Mouse (Mus musculus): ENCODE data around the gene Gm48552. TPM values are rescaled to one million over a fixed set of nuclear protein-coding genes. Genes with fewer than 3 reads are reported as not detected.

Gene Gm48552
- polyA plus RNA-seq, 1 experiment: not detected

GRCm38 (mm10) chr10:81392270-81392669, 3.5 kb downstream of the Gm48552 start:
- peaks cover 19% of the 10 kb centered on the region for H3K4me1 ChIP-seq (ENCODE audit: control insufficient read depth, insufficient read depth, low read length)
- no peak overlapping the region for H3K27ac ChIP-seq (ENCODE audit: insufficient read depth, low read depth, low read length)
- WGBS: 88% methylated on average over 6 of the region's 6 CpGs
- H3K4me3 ChIP-seq (ENCODE audit: insufficient read depth, low read depth, low read length): no peak overlapping the region
- TF ChIP-seq POLR2A (IDR thresholded peaks at IDR 0.05; ENCODE audit: insufficient read depth, low read depth, low read length): no peak
- no peak for TF ChIP-seq CTCF (IDR thresholded peaks at IDR 0.05; ENCODE audit: insufficient read depth, low read depth, low read length)

- no peak within 1 kb of the TSS for H3K27ac ChIP-seq (ENCODE audit: insufficient read depth, low read depth, low read length)
- TF ChIP-seq CTCF (IDR thresholded peaks at IDR 0.05; ENCODE audit: insufficient read depth, low read depth, low read length) (no peak), POLR2A (IDR thresholded peaks at IDR 0.05; ENCODE audit: insufficient read depth, low read depth, low read length) (no peak)
- H3K4me3 ChIP-seq (ENCODE audit: insufficient read depth, low read depth, low read length): 0 out of 2 replicates have a peak within 1 kb of the TSS, but pooled peaks have one; percentile 8
- H3K4me1 ChIP-seq (ENCODE audit: control insufficient read depth, insufficient read depth, low read length): peaks cover 23% of the 10 kb centered on the region
- 72% methylated on average over 14 of the region's 14 CpGs for WGBS
These were observed 4.0 kb downstream of the Gm48552 start, which contains the start of gene Smim24 for GRCm38 (mm10) chr10:81392781-81393185. Smim24 (plus strand) TSS chr10:81393051.

DNA sequence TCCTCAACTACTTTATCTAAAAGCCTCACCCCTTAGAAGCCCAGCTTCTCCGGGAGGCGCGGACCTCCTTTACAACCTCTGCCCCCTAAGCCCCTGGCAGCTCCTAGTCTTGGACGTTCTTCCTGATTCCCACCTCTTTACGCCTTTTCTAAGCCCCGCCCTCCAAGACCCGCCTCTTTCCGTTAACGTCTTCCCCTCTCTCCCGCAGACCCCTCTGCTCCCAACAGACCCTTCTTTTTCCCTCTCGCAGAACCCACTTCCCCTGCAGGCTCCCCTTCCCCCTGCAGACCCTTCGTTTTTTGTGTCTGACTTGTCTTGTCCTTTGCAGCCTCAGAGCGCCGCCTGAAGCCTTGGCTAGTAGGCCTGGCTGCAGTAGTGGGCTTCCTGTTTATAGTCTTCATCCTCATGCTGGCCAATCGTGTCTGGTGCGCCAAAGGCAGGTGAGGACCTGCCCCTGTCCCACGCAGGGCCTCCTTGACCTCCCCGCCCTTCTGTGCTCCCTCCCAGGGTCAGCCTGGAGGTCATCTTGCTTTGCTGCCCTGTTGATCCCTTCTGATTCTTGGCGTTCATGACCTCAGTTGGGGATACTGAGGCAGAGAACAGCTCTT, 4.8 kb downstream of the Gm48552 start:
- WGBS: 16% methylated on average over 19 of the region's 19 CpGs
- no peak overlapping the region for H3K27ac ChIP-seq (ENCODE audit: insufficient read depth, low read depth, low read length)
- no peak for TF ChIP-seq CTCF (IDR thresholded peaks at IDR 0.05; ENCODE audit: insufficient read depth, low read depth, low read length)
- no peak for TF ChIP-seq POLR2A (IDR thresholded peaks at IDR 0.05; ENCODE audit: insufficient read depth, low read depth, low read length)
- H3K4me1 ChIP-seq (ENCODE audit: control insufficient read depth, insufficient read depth, low read length): peaks cover 23% of the 10 kb centered on the region
- H3K4me3 ChIP-seq (ENCODE audit: insufficient read depth, low read depth, low read length): 0 out of 2 replicates have a peak overlapping the region, but pooled peaks have one; percentile 8

DNA sequence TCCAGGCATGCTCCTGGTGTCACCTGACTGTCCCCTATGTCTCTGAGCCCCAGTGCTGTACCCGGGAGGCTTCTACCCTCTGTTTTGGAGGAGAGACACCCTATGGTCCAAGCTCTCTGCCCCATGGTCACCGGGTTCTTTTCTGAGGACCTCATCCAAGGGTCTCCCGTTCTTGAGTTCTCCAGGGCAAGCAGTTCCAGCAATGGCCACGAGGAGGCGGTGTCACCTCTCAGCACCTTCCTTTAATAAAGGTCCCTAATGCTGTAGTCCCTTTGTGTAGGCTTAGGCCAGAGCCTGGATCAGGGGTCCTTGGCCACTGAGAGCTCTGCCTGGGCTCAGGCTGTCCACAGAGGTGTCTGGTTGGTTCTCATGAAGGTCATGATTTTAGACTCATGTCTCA, 6.3 kb downstream of the Gm48552 start:
- WGBS: 17% methylated on average over 5 of the region's 5 CpGs
- H3K4me3 ChIP-seq (ENCODE audit: insufficient read depth, low read depth, low read length): no peak overlapping the region
- peak; percentile 87 for TF ChIP-seq CTCF (IDR thresholded peaks at IDR 0.05; ENCODE audit: insufficient read depth, low read depth, low read length)
- TF ChIP-seq POLR2A (IDR thresholded peaks at IDR 0.05; ENCODE audit: insufficient read depth, low read depth, low read length): no peak
- peaks cover 23% of the 10 kb centered on the region for H3K4me1 ChIP-seq (ENCODE audit: control insufficient read depth, insufficient read depth, low read length)
- H3K27ac ChIP-seq (ENCODE audit: insufficient read depth, low read depth, low read length): no peak overlapping the region

GRCm38 (mm10) chr10:81395865-81396264, 7.1 kb downstream of the Gm48552 start:
- H3K27ac ChIP-seq (ENCODE audit: insufficient read depth, low read depth, low read length): no peak overlapping the region
- H3K4me3 ChIP-seq (ENCODE audit: insufficient read depth, low read depth, low read length): no peak overlapping the region
- no peak for TF ChIP-seq POLR2A (IDR thresholded peaks at IDR 0.05; ENCODE audit: insufficient read depth, low read depth, low read length)
- no peak for TF ChIP-seq CTCF (IDR thresholded peaks at IDR 0.05; ENCODE audit: insufficient read depth, low read depth, low read length)
- whole genome bisulfite sequencing: 76% methylated on average over 4 of the region's 4 CpGs
- H3K4me1 ChIP-seq (ENCODE audit: control insufficient read depth, insufficient read depth, low read length): peaks cover 29% of the 10 kb centered on the region

- Histone ChIP-seq H3K27ac (ENCODE audit: insufficient read depth, low read depth, low read length) (no peak overlapping the region), H3K4me3 (ENCODE audit: insufficient read depth, low read depth, low read length) (no peak overlapping the region), H3K4me1 (ENCODE audit: control insufficient read depth, insufficient read depth, low read length) (peaks cover 38% of the 10 kb centered on the region)
- TF ChIP-seq POLR2A (IDR thresholded peaks at IDR 0.05; ENCODE audit: insufficient read depth, low read depth, low read length): no peak
- WGBS: 74% methylated on average over 5 of the region's 5 CpGs
These were observed 7.9 kb downstream of the Gm48552 start for GRCm38 (mm10) chr10:81396749-81397148.

DNA sequence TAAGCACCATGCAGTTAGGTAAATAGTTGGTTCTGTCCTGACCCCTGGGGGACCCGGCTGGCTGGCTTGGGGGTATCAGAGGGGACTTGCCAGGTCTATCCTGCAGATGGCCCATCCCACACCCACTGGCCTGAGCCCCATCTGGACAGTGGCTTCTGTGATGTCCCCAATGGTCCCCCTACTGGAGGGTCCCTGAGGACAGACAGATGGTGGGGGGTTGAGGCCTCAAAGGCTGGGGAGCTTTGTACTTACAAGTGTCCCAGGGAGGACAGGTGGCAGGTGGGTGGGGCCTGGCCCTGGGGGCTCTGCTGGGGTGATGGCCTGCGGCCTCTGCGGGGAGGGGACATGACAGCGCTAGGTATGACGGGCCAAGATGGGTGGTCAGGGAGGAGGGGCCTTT, 10.5 kb downstream of the Gm48552 start:
- H3K4me3 ChIP-seq (ENCODE audit: insufficient read depth, low read depth, low read length): no peak overlapping the region
- TF ChIP-seq CTCF (IDR thresholded peaks at IDR 0.05; ENCODE audit: insufficient read depth, low read depth, low read length) (no peak), POLR2A (IDR thresholded peaks at IDR 0.05; ENCODE audit: insufficient read depth, low read depth, low read length) (no peak)
- WGBS: 91% methylated on average over 5 of the region's 5 CpGs
- no peak overlapping the region for H3K27ac ChIP-seq (ENCODE audit: insufficient read depth, low read depth, low read length)
- peaks cover 39% of the 10 kb centered on the region for H3K4me1 ChIP-seq (ENCODE audit: control insufficient read depth, insufficient read depth, low read length)

- H3K4me1 ChIP-seq (ENCODE audit: control insufficient read depth, insufficient read depth, low read length): peaks cover 39% of the 10 kb centered on the region
- TF ChIP-seq POLR2A (IDR thresholded peaks at IDR 0.05; ENCODE audit: insufficient read depth, low read depth, low read length) (no peak), CTCF (IDR thresholded peaks at IDR 0.05; ENCODE audit: insufficient read depth, low read depth, low read length) (no peak)
- no peak overlapping the region for H3K4me3 ChIP-seq (ENCODE audit: insufficient read depth, low read depth, low read length)
- WGBS: 87% methylated on average over 18 of the region's 18 CpGs
- H3K27ac ChIP-seq (ENCODE audit: insufficient read depth, low read depth, low read length): no peak overlapping the region
These were observed 11.0 kb downstream of the Gm48552 start for GRCm38 (mm10) chr10:81399798-81400308.

- Histone ChIP-seq H3K27ac (ENCODE audit: insufficient read depth, low read depth, low read length) (peak overlapping the region; percentile 4), H3K4me3 (ENCODE audit: insufficient read depth, low read depth, low read length) (no peak overlapping the region)
- 68% methylated on average over 22 of the region's 22 CpGs for WGBS
These were observed 11.8 kb downstream of the Gm48552 start for GRCm38 (mm10) chr10:81400371-81401204.

More at GRCm38 (mm10) chr10:81400371-81401204, 11.8 kb downstream of the Gm48552 start:
- peaks cover 39% of the 10 kb centered on the region for H3K4me1 ChIP-seq (ENCODE audit: control insufficient read depth, insufficient read depth, low read length)
- no peak for TF ChIP-seq CTCF (IDR thresholded peaks at IDR 0.05; ENCODE audit: insufficient read depth, low read depth, low read length)
- no peak for TF ChIP-seq POLR2A (IDR thresholded peaks at IDR 0.05; ENCODE audit: insufficient read depth, low read depth, low read length)

All from olfactory bulb, adult 2 months (tissue).